Mouse (Mus musculus): ENCODE measurements around the gene Olig2. TPM values are rescaled to one million over a fixed set of nuclear protein-coding genes. Genes with fewer than 3 reads are reported as not detected.
"Not testable (repeated sequence)": the region's sequence is repeated elsewhere in the genome, so short reads cannot be mapped to it uniquely, and the experiment has no call there.

Gene Olig2
- polyA plus RNA-seq, 1 experiment from 2014 or later: not detected

DNA sequence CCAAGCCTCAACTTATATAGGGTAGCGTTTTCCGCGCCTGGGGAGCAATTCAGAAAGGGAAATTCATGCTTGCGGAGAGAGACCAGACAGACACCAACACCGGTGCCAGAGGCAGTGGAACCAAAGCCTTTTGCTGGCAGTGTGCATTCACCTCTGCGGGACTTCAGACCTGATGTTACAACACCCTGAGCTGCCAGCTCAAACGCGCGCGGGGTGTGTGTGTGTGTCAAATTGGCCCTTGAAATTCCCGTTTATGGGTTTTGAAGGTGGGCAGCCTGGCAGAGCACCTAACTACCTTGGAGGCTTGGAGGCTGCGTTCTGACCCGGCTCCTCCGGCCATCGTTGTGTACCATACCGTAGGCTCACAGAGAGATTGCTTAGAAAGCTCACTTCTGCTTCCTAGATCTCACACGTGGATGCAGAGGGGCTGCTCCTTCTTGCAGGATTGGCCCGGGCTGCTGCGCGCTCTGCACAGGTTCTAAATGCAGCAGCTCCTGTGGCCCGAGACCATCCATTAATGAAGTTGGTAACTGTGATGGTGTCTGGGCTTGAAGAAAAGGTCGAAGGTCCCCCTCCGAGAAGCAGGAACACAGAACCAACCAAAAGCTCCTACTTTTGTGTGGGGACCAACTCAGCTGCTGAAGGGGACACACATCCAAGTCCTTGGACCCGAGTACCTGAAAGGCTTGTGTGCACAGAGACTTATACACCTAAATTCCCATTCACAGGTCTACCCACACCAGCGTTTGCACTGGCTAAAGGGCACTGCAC lies 7.4 kb downstream of the Olig2 start:
- 4% methylated on average over 25 of the region's 25 CpGs for WGBS
- H3K36me3 ChIP-seq (ENCODE audit: control insufficient read depth, insufficient read depth, low read length): no peaks in the 10 kb centered on the region
- no peak overlapping the region for H3K27ac ChIP-seq (ENCODE audit: low read length)
- H3K9me3 ChIP-seq (ENCODE audit: control insufficient read depth, low read length): no peaks in the 10 kb centered on the region
- H3K4me3 ChIP-seq (ENCODE audit: low read length): no peak overlapping the region
- peaks cover 79% of the 10 kb centered on the region for H3K27me3 ChIP-seq (replicated peaks; ENCODE audit: control insufficient read depth, insufficient read depth, low read length)
- H3K9ac ChIP-seq (ENCODE audit: low read depth, low read length): no peak overlapping the region
- no peaks in the 10 kb centered on the region for H3K4me1 ChIP-seq (ENCODE audit: control insufficient read depth, insufficient read depth, low read length)
- no peak for ATAC-seq
- H3K4me2 ChIP-seq (ENCODE audit: low read depth, low read length): no peak overlapping the region

- WGBS: 16% methylated on average over 11 of the region's 11 CpGs
- Histone ChIP-seq H3K9me3 (ENCODE audit: control insufficient read depth, low read length) (no peaks in the 10 kb centered on the region), H3K4me3 (ENCODE audit: low read length) (no peak overlapping the region), H3K4me1 (ENCODE audit: control insufficient read depth, insufficient read depth, low read length) (no peaks in the 10 kb centered on the region), H3K9ac (ENCODE audit: low read depth, low read length) (no peak overlapping the region), H3K4me2 (ENCODE audit: low read depth, low read length) (no peak overlapping the region), H3K27ac (ENCODE audit: low read length) (no peak overlapping the region), H3K27me3 (replicated peaks; ENCODE audit: control insufficient read depth, insufficient read depth, low read length) (peaks cover 74% of the 10 kb centered on the region), H3K36me3 (ENCODE audit: control insufficient read depth, insufficient read depth, low read length) (no peaks in the 10 kb centered on the region)
- no peak for ATAC-seq
Observed at GRCm38 (mm10) chr16:91233241-91233944, 8.1 kb downstream of the Olig2 start.

DNA sequence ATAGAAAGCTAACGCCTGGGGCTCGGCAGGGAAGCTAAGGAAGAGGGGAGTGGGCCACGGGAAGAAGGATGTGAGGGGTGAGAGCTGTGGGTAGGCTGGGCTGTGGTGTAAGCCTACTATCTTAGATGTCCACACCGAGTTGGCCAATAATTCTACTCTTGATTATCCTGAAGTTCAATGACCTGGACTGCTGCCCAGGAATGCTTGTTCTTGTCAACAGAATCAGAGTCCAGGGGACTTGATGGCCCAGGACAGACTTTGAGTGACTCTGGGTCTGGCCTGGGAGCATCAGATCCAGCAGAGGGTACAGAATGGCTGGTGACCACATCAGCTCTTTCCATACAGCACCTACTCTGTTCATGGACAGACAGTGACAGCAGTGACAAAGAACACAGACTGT lies 13.8 kb downstream of the Olig2 start:
- Histone ChIP-seq H3K36me3 (ENCODE audit: control insufficient read depth, insufficient read depth, low read length) (no peaks in the 10 kb centered on the region), H3K4me3 (ENCODE audit: low read length) (no peak overlapping the region), H3K27me3 (replicated peaks; ENCODE audit: control insufficient read depth, insufficient read depth, low read length) (peaks cover 29% of the 10 kb centered on the region), H3K27ac (ENCODE audit: low read length) (no peak overlapping the region), H3K4me2 (ENCODE audit: low read depth, low read length) (no peak overlapping the region), H3K4me1 (ENCODE audit: control insufficient read depth, insufficient read depth, low read length) (no peaks in the 10 kb centered on the region), H3K9me3 (ENCODE audit: control insufficient read depth, low read length) (no peaks in the 10 kb centered on the region), H3K9ac (ENCODE audit: low read depth, low read length) (no peak overlapping the region)
- 57% methylated on average over 4 of the region's 4 CpGs for WGBS
- no peak for ATAC-seq

DNA sequence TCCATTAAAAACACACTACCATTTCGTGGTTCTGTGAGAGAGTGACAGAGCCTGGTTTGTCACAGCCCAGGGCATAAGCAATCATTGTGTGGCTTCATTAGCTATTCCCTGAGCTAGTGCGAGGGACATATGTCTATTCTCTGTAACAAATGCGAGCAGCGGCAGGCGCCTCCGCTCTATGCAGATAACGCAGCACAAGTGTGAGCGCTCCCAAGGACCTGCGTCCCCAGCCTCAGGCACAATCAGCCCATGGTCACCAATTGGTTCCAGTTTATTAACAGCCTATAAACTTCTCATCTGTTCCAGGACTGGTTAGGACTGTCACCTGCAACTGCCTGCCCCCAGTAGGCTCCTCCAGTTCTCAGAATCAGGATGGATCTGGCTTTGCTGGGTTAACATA lies 21.0 kb downstream of the Olig2 start:
- H3K27me3 ChIP-seq (replicated peaks; ENCODE audit: control insufficient read depth, insufficient read depth, low read length): peaks cover 4% of the 10 kb centered on the region; the same call in 1 of the 2 replicates

DNA sequence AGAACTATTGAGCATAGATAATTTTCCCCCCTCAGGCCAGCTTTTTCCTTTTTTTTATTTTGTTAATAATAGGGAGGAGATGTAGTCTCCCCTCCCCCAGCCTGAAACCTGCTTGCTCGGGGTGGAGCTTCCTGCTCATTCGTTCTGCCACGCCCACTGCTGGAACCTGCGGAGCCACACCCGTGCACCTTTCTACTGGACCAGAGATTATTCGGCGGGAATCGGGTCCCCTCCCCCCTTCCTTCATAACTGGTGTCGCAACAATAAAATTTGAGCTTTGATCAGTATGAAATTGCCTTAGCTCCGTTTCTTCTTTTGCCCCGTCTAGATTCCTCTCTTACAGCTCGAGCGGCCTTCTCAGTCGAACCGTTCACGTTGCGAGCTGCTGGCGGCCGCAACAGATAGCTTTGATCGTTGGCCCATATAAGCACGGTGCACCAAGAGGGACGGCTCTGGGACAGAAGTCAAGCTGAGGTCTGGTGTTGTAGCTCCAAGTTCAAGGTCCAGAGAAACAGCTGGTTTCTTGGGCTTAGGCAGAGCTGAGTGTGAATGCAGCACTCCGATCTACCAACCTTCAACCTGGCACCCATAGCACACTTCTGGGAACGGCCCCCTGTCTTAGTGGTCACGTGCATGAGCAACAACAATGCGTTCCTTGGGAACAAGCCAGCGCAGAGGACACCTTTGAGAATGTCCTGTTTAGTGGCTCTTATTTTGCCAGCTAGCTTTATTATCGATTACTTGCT lies 30.3 kb downstream of the Olig2 start:
- not testable (repeated sequence) for H3K4me2 ChIP-seq (ENCODE audit: low read depth, low read length); H3K4me1 ChIP-seq (ENCODE audit: control insufficient read depth, insufficient read depth, low read length); H3K27ac ChIP-seq (ENCODE audit: low read length); H3K36me3 ChIP-seq (ENCODE audit: control insufficient read depth, insufficient read depth, low read length); H3K4me3 ChIP-seq (ENCODE audit: low read length); H3K9ac ChIP-seq (ENCODE audit: low read depth, low read length); H3K9me3 ChIP-seq (ENCODE audit: control insufficient read depth, low read length)
- 17% methylated on average over 22 of the region's 28 CpGs for WGBS
- ATAC-seq: peak; percentile 87
- peaks cover 22% of the 10 kb centered on the region for H3K27me3 ChIP-seq (replicated peaks; ENCODE audit: control insufficient read depth, insufficient read depth, low read length)

More for the DNA sequence above, 21.0 kb downstream of the Olig2 start:
- ATAC-seq: no peak
- Histone ChIP-seq H3K27ac (ENCODE audit: low read length) (no peak overlapping the region), H3K9me3 (ENCODE audit: control insufficient read depth, low read length) (no peaks in the 10 kb centered on the region), H3K9ac (ENCODE audit: low read depth, low read length) (no peak overlapping the region), H3K4me3 (ENCODE audit: low read length) (no peak overlapping the region), H3K4me2 (ENCODE audit: low read depth, low read length) (no peak overlapping the region), H3K36me3 (ENCODE audit: control insufficient read depth, insufficient read depth, low read length) (no peaks in the 10 kb centered on the region), H3K4me1 (ENCODE audit: control insufficient read depth, insufficient read depth, low read length) (no peaks in the 10 kb centered on the region)
- WGBS: 61% methylated on average over 9 of the region's 9 CpGs

- ATAC-seq: peak; percentile 79
Observed at GRCm38 (mm10) chr16:91258956-91259355, 33.7 kb downstream of the Olig2 start.

GRCm38 (mm10) chr16:91260861-91261260 lies 35.6 kb downstream of the Olig2 start:
- H3K27me3 ChIP-seq (replicated peaks; ENCODE audit: control insufficient read depth, insufficient read depth, low read length): peaks cover 35% of the 10 kb centered on the region
- H3K9me3 ChIP-seq (ENCODE audit: control insufficient read depth, low read length): no peaks in the 10 kb centered on the region
- H3K4me3 ChIP-seq (ENCODE audit: low read length): no peak overlapping the region
- 89% methylated on average over 3 of the region's 3 CpGs for WGBS
- no peaks in the 10 kb centered on the region for H3K4me1 ChIP-seq (ENCODE audit: control insufficient read depth, insufficient read depth, low read length)
- no peak overlapping the region for H3K9ac ChIP-seq (ENCODE audit: low read depth, low read length)
- H3K36me3 ChIP-seq (ENCODE audit: control insufficient read depth, insufficient read depth, low read length): no peaks in the 10 kb centered on the region
- H3K27ac ChIP-seq (ENCODE audit: low read length): no peak overlapping the region
- no peak for ATAC-seq
- no peak overlapping the region for H3K4me2 ChIP-seq (ENCODE audit: low read depth, low read length)

More at GRCm38 (mm10) chr16:91258956-91259355, 33.7 kb downstream of the Olig2 start:
- Histone ChIP-seq H3K4me2 (ENCODE audit: low read depth, low read length) (no peak overlapping the region), H3K36me3 (ENCODE audit: control insufficient read depth, insufficient read depth, low read length) (no peaks in the 10 kb centered on the region), H3K4me3 (ENCODE audit: low read length) (no peak overlapping the region), H3K9ac (ENCODE audit: low read depth, low read length) (no peak overlapping the region), H3K4me1 (ENCODE audit: control insufficient read depth, insufficient read depth, low read length) (no peaks in the 10 kb centered on the region), H3K27me3 (replicated peaks; ENCODE audit: control insufficient read depth, insufficient read depth, low read length) (peaks cover 34% of the 10 kb centered on the region), H3K27ac (ENCODE audit: low read length) (no peak overlapping the region), H3K9me3 (ENCODE audit: control insufficient read depth, low read length) (no peaks in the 10 kb centered on the region)
- 50% methylated on average over 3 of the region's 3 CpGs for WGBS

DNA sequence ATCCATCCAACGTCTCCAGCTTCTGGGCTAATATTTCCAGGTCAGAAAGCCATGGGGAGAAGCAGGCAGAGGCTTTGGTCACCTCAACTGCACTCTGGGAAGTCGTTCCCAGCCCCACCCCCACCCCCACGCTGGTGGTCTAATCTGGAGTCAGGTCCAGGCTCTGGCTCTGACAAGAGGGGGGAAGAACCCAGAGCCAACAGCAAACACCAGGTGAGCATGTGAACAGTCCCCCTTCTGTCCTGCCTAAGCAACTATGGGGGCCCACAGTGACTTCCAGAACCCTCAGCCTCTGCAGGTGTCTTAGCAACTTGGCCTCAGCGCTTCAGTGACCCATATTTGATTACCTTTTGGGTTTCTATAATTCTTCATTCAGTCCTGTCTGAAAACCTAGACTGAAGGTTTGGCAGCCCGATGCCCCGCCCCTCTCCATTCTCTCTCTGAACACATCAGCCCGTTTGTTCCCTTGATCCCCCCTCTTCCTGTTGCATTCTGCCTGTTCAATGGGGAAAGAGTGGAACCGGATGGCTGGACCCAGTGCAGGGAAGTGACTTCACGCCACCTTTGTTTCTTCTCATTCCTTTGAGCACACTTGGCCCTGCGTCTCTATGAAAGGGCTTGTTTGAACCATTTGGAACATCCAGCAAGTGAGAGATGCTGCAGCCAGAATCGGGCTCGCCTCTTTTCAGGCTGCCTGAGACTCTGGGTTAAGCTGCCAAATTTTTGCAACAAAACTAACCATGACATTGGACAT lies 37.4 kb downstream of the Olig2 start:
- Histone ChIP-seq H3K27me3 (replicated peaks; ENCODE audit: control insufficient read depth, insufficient read depth, low read length) (peaks cover 40% of the 10 kb centered on the region), H3K9ac (ENCODE audit: low read depth, low read length) (no peak overlapping the region), H3K27ac (ENCODE audit: low read length) (no peak overlapping the region), H3K36me3 (ENCODE audit: control insufficient read depth, insufficient read depth, low read length) (no peaks in the 10 kb centered on the region), H3K4me1 (ENCODE audit: control insufficient read depth, insufficient read depth, low read length) (no peaks in the 10 kb centered on the region), H3K4me3 (ENCODE audit: low read length) (no peak overlapping the region), H3K9me3 (ENCODE audit: control insufficient read depth, low read length) (no peaks in the 10 kb centered on the region), H3K4me2 (ENCODE audit: low read depth, low read length) (no peak overlapping the region)
- ATAC-seq: no peak
- 40% methylated on average over 12 of the region's 12 CpGs for WGBS

DNA sequence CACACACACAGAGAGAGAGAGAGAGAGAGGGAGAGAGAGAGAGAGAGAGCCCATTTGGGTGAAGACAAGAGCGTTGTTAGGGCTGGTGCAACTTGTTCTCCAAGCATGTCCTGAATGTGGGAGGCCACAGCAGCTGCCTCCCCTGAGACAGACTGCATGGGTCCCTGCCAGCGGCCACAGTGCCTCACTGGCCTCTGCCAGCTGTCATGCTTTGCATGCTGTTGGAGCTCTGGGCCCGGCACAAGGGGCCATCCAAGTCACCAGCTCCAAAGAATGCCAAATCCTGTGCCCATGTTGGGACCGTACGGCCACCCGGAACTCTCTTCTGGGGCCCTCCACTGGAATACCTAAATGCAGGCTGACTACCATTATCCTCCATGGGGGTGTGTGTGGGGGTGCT lies 40.7 kb downstream of the Olig2 start:
- H3K9ac ChIP-seq (ENCODE audit: low read depth, low read length): no peak overlapping the region
- ATAC-seq: no peak
- H3K4me1 ChIP-seq (ENCODE audit: control insufficient read depth, insufficient read depth, low read length): peaks cover 12% of the 10 kb centered on the region
- H3K36me3 ChIP-seq (ENCODE audit: control insufficient read depth, insufficient read depth, low read length): no peaks in the 10 kb centered on the region
- peaks cover 59% of the 10 kb centered on the region for H3K27me3 ChIP-seq (replicated peaks; ENCODE audit: control insufficient read depth, insufficient read depth, low read length)
- H3K4me3 ChIP-seq (ENCODE audit: low read length): no peak overlapping the region
- 80% methylated on average over 6 of the region's 6 CpGs for WGBS
- H3K4me2 ChIP-seq (ENCODE audit: low read depth, low read length): no peak overlapping the region
- no peaks in the 10 kb centered on the region for H3K9me3 ChIP-seq (ENCODE audit: control insufficient read depth, low read length)
- H3K27ac ChIP-seq (ENCODE audit: low read length): no peak overlapping the region

Measured in intestine, embryonic 16.5 days (tissue).